Mouse (Mus musculus) liver, adult 2 months (tissue): Measurements from ENCODE around the gene Agpat2.

Source experiments
- CTCF ChIP-seq: fragments of 200-500 bp; IDR thresholded peaks from 2 replicates; pipeline ENCODE4 v1.5.1; 2011; ENCODE audit warnings: low read depth, low read length, control low read depth
- POLR2A ChIP-seq: fragments of 200-500 bp; IDR thresholded peaks from 2 replicates; pipeline ENCODE4 v1.6.1; 2011; ENCODE audit warnings: low read length, control low read depth; ENCODE audit not compliant: insufficient read depth; ENCODE audit errors: extremely low read depth

GRCm38 (mm10) chr2:26633953-26634530 is 29.8 kb upstream of the Agpat2 start:
- no peak for TF ChIP-seq CTCF
- no peak for TF ChIP-seq POLR2A
